Mouse (Mus musculus): Measurements from ENCODE around the gene Ppm1l.

Gene Ppm1l

GRCm38 (mm10) chr3:69597211-69597610 is 280.6 kb downstream of the Ppm1l start:
- DNase-seq (ENCODE audit: low read depth): no peak

GRCm38 (mm10) chr3:69597816-69598215 is 281.2 kb downstream of the Ppm1l start:
- no peak for DNase-seq (ENCODE audit: low read depth)

GRCm38 (mm10) chr3:69598261-69599165 is 281.9 kb downstream of the Ppm1l start, which contains the start of gene B3galnt1:
Gene B3galnt1 (minus strand): TSS chr3:69598960.
- DNase-seq (ENCODE audit: low read depth): no peak

DNA sequence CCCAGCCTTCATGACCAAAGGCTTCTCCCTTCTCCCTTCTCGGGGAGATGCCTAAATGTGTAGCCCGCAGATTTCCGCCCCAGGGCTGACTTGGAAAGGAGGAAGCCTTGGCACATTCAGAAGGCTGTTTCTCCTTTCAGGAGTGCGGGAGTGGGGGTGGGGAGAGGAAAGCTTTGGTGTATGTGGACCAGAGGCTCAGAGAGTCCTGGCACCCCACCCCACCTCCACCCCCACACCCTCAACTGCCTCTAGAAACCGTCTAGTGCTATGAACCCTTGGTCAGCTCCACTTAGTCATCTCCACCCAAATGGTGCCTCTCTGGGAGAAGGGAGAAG is 282.5 kb downstream of the Ppm1l start:
- no peak for DNase-seq (ENCODE audit: low read depth)

DNA sequence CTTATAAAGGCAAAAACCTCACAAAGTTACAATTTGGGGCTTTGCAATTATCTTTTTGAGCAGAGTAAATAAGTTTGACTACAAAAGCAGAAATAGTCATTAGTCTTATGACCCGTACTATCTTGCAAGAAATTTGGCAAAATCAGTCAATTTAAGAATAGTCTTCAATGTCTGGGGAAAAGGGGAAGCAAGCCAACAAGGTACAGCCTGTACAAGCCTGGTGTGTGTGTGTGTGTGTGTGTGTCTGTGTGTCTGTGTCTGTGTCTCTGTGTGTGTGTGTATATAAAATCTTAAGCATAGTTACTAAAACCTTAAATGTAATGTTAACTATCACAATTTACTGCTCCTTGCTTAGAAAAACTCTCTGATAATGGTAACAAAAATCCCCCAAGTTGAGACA is 290.3 kb downstream of the Ppm1l start:
- DNase-seq (ENCODE audit: low read depth): peak; percentile 7

DNA sequence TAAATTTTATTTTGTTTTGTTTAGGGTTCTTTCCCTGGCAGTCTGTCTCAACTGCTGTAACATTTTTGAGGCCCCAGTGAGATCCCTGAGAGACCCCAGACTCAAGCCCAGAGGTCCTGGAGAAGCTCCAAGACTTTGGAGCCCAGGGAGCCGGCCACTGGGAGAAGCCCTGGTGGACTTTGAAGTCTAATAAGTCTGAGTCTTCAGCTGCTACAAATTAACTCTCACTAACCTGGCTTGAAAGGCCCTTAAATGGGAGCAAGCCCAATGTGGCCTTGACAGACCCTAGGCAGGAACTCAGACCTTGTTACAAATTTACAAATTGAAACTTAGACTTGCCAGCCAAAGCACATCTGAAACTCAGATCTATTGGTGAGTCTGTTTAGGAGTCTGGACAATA is 290.8 kb downstream of the Ppm1l start:
- DNase-seq (ENCODE audit: low read depth): no peak

- DNase-seq (ENCODE audit: low read depth): no peak
Measured at GRCm38 (mm10) chr3:69607909-69608308, 291.2 kb downstream of the Ppm1l start.
